Mouse (Mus musculus) regulatory T cell (primary cell): Measurements from ENCODE around the gene Kmt5c.
"Not testable (repeated sequence)": the region's sequence is repeated elsewhere in the genome, so short reads cannot be mapped to it uniquely, and the experiment has no call there.

ENCODE experiments used
- in situ Hi-C: fragments of 300-600 bp; cut with MboI, MseI; formaldehyde crosslinking; loops from one replicate; pipeline ENCODE4 v1.15.1; 2025; ENCODE audit warnings: high pct_unique_total_duplicates

The Kmt5c gene

DNA sequence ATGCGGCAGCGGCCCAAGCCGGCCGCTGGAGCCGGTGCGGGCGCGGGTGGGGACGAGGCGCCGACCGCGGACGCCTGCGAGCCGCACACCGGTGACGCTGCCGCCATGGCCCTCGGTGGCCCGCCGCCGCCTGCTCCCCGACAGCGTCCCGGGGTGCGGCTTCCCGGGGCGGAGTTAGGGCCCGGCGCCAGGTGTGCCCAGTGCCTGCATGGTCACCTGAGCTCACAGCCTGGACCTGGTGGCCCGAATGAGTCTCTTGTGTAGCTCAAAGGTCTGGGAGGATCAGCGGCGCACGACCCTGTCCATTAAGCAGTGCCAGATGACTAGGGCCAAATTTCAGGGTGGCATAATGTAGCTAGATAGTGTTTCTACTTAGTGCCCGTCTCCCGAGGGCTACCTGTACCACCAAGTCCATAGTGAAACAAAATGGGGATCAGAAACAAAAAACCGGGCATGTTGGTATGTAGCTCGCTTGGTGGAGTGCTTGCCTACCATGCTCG is 49.6 kb downstream of the Kmt5c start, which contains the start of gene Tmem238:
TSS of gene Tmem238 (minus strand) at position 221 of the 500 bp plus-strand sequence.
- in situ Hi-C loops: no loop called here

DNA sequence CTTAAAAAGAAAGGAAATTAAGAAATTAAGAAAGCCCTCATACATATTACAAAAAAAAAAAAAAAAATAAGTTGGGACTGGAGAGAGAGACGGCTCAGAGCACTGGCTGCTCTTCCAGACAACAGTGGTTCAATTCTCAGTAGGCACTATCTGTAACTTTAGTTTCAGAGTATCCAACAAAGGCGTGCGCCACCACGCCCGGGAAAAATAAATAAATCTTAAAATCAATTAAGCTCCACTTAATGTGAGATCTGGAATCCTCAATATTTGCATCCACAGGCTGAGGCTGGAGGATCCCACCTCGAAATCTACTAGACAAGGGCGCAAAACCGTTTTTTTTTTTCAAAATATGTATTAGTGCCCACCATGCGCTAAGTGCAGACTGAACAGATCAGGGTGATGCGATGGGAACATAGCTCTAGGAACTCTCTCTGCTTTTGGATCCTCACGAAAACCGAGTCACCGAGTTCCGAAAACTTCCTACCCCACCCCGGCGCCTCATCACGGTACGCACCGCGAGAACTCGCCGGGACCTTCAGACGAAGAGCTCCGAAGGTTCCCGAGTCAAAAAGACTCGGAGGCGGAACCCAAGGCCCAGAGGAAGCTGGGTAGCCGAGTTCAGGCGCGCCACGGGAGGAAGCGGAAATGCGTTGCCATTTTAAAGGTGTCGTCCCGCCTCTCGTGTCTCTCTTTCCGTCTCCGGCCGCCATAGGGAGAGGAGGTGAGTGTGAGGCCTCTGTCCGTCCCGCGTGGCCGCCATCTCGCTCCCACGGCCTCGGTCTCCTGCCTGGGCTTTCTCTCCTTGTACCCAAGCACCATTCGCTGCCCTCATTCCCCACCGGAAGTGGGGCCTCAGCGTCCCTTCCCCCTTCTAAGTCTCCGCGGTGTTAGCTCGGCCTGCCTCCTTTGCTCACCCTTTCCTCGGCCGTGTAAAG is 52.6 kb downstream of the Kmt5c start, which contains the start of gene Rpl28:
TSS of gene Rpl28 (plus strand) at position 597 of the 935 bp plus-strand sequence.
- in situ Hi-C loops: no loop called here

DNA sequence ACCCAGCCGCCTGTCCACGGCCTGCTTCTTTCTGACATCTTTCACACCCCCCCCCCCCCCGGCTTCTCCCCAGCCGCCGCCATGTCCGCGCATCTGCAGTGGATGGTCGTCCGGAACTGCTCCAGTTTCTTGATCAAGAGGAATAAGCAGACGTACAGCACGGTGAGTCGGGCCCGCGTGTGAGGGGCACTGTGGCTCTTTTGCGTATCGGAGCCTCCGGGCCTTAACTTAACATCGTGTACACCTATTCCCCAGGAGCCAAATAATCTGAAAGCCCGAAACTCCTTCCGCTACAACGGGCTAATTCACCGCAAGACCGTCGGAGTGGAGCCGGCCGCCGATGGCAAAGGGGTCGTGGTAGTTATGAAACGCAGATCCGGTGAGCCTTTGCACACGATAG is 53.3 kb downstream of the Kmt5c start:
- in situ Hi-C loops: not testable (repeated sequence)

DNA sequence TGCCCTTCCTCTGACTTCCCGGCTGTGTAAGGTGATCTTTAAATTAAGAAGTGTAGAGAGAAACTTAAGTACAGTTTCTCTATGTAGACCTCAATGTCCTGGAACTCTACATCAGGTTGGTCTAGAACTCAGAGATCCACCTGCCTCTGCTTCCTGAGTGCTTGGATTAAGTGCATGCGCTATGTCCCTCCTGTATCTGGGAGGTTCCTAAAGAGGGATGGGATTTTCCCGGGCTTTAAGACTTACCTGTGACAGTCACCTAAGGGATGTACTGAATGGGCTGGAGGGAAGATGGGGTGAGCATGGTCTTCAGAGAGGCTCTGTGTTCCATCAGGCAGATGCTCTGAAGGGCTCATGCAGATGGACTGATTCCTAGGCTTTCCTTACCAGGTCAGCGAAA is 53.8 kb downstream of the Kmt5c start:
- in situ Hi-C loops: no loop called here

DNA sequence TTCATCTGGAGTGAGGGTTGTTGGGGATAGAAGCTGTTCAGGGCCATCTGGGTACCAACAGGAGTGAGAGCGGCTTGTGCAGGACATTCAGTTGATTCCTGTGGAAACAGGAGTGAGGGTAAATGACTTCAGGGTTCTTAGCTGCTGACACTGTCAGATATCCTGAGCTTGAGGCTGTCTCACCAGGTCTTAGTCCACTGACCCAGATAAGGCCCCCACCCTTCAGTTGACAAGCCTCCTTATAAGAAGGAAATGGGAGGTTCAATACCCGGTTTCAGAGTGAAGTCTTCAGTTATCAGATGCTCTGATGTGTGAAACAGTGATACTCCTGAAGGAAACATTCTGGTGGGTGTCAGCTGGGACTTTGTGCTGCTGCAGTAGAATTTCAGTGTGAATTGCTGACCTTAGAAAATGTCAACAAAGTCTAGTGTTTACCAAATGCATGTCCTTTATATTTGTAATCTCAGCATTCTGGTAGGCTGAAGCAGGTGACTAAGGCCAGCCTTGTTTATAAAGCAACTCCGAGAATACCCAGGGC is 54.8 kb downstream of the Kmt5c start:
- in situ Hi-C loops: no loop called here

DNA sequence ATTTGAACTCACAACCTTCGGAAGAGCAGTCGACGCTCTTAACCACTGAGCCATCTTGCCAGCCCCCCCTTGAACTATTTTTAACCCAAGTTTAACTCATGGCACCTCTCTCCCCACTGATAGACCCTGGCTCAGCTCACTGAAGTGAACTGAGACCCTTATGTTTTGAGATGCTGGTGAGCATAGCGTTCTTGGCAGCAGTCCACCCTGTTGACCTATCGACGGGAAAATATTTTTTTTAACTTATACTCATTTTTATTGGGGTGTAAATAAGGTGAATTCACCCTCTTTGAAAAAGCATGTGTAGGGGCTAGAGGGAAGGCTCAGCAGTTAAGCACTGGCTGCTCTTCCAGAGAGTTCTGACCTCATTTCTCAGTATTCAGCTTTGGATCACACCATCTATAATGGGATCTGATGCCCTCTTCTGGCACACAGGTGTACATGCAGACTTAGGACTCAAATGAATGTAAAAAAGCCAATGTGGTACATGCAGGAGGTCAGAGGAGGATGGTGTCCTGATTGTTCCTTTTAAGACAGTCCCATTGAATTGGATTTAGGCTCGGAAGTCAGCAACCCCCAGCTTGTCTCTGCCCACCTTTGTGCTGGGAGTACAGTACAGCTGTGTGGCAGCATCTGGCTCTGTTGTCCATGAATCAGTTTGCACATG is 56.0 kb downstream of the Kmt5c start:
- in situ Hi-C loops: no loop called here
